In the genomic region with DNA sequence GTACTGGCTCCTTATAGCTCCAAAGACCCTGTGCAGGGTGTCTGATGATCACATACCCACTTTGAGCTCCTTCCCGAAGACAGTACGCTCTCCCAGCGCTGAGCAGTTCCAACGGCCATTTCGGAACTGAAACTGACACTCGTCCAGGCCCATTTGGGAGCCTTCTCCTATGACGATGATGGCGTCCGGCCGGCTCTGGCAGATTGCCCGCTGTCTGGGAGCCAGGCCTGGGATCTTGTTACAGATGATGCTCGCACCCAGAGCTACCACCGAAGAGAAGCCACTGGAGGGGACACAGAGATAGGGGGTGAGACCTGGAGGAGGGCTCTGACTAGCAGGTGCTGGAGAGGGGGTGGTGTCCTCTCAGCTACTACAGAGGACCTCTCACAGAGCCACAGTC, we compare ENCODE assay signal across 11 mouse cellular contexts. TPM values are rescaled to one million over a fixed set of nuclear protein-coding genes. Genes with fewer than 3 reads are reported as not detected.
A peak's percentile ranks its signal among the peaks of the same experiment; 100 is the strongest.
DNase-seq lines count a peak whose midpoint lies in the region; ATAC-seq and TF ChIP-seq lines count a peak whose summit lies in the region.
"Had no signal": no experiment of that assay in that cellular context is flagged by ENCODE, and none has a peak within 500 bp of the region (broad histone marks: within the 10 kb centered on the region; RNA-seq: fewer than 3 reads in every experiment).

No protein-coding gene starts in this region.

- intact Hi-C loops in left cerebral cortex, adult 2 months (cut with DNase I): no loop called here

- H3K4me2 ChIP-seq in hindbrain, embryonic 15.5 days: peak overlapping the region; percentile 96
- H3K4me2 ChIP-seq: heart, embryonic 11.5 days had no signal

- WGBS in hindbrain, embryonic 15.5 days: 86% methylated on average over 13 of the region's 13 CpGs

- H3K27ac ChIP-seq in hindbrain, embryonic 15.5 days (replicated peaks): no peak overlapping the region
- H3K27ac ChIP-seq in left cerebral cortex, adult 2 months: no peak overlapping the region
- H3K27ac ChIP-seq: macrophage had no signal

- H3K36me3 ChIP-seq in hindbrain, embryonic 15.5 days: no peaks in the 10 kb centered on the region

- DNase-seq in cerebellum, adult 11 months: peak; percentile 80
- peak; percentile 21 for DNase-seq in right cerebral cortex, adult 18-20 months
- no peak for DNase-seq in right cerebral cortex, postnatal 36 days (ENCODE audit: low spot score in 2 of 2)
- peak; percentile 56 for DNase-seq in testis, postnatal 10 days (ENCODE audit: low spot score)
- DNase-seq in left cerebral cortex, adult 2 months (ENCODE audit: extremely low spot score in 1 of 2, low spot score in 2 of 2): no peak
- DNase-seq in urinary bladder, adult 18-20 months (ENCODE audit: low spot score in 2 of 2): no peak

- peaks cover 26% of the 10 kb centered on the region for H3K4me1 ChIP-seq in hindbrain, embryonic 15.5 days (replicated peaks)

- no peak for TF ChIP-seq CTCF in left cerebral cortex, adult 2 months (IDR thresholded peaks at IDR 0.05)

- H3K9me3 ChIP-seq in hindbrain, embryonic 15.5 days: no peaks in the 10 kb centered on the region

- H3K9ac ChIP-seq in hindbrain, embryonic 15.5 days: no peak overlapping the region

- no peak for ATAC-seq in cerebellum, adult (ENCODE audit: insufficient number of reproducible peaks, low FRiP score, low TSS enrichment)
- no peak for ATAC-seq in hindbrain, embryonic 15.5 days (ENCODE audit: low FRiP score, low read depth)

- peaks cover 25% of the 10 kb centered on the region for H3K27me3 ChIP-seq in hindbrain, embryonic 15.5 days

- 0 out of 2 replicates have a peak overlapping the region, but pooled peaks have one; percentile 53 for H3K4me3 ChIP-seq in hindbrain, embryonic 15.5 days
- no peak overlapping the region for H3K4me3 ChIP-seq in left cerebral cortex, adult 2 months

RNA-seq across cellular contexts. Expression of a gene that starts 2.5 kb away (rescaled TPM):
- 10.1 and 11.0 TPM in 2 replicates for polyA plus RNA-seq in hindbrain, embryonic 15.5 days (2015; fragmentation: Nextera tagmentation; extraction: Ambion mirVana)
- 10 to 100 TPM in 1 of 2 experiments, 1 to 10 TPM in 1; 9.8 to 16.0 TPM for total RNA-seq in left cerebral cortex, adult 2 months (2021)
- polyA plus RNA-seq: macrophage; small intestine, adult 2 months had no signal

Comparison
In these comparisons a context has a peak if more than half of its experiments do, and no peak if none do; other contexts are left out.
1. DNase-seq: peak in cerebellum, adult 11 months (single experiment), right cerebral cortex, adult 18-20 months (single experiment) and testis, postnatal 10 days (single experiment); none in right cerebral cortex, postnatal 36 days (0 of 2), left cerebral cortex, adult 2 months (0 of 2) and urinary bladder, adult 18-20 months (0 of 2).